Mouse (Mus musculus) lung, postnatal 0 days (tissue): ENCODE data around the gene Olfr772.
"Not testable (repeated sequence)": the region's sequence is repeated elsewhere in the genome, so short reads cannot be mapped to it uniquely, and the experiment has no call there.

Experiments
- CTCF ChIP-seq: IDR thresholded peaks from 2 replicates; pipeline ENCODE4 v1.5.1; 2016; ENCODE audit warnings: antibody characterized with exemption, mild to moderate bottlenecking
- EP300 ChIP-seq: IDR thresholded peaks from 2 replicates; pipeline ENCODE4 v1.6.1; 2016; ENCODE audit warnings: antibody characterized with exemption, mild to moderate bottlenecking, control low read depth

GRCm38 (mm10) chr10:129187319-129187718, 9.6 kb upstream of the Olfr772 start, which contains the start of gene Olfr773:
- TF ChIP-seq CTCF, EP300: not testable (repeated sequence)
